Mouse (Mus musculus) CH12F3 (cell line): ENCODE data around the gene Esyt1.
"Not testable (repeated sequence)": the region's sequence is repeated elsewhere in the genome, so short reads cannot be mapped to it uniquely, and the experiment has no call there.

Source experiments
- in situ Hi-C: fragments of 300-500 bp; cut with MboI; formaldehyde crosslinking; loops from 2 replicates; pipeline ENCODE4 v1.14.3; 2020; ENCODE audit warnings: low sequenced_read_pairs

Gene Esyt1

GRCm38 (mm10) chr10:128525671-128526308 is at the start of gene Esyt1:
TSS of gene Esyt1 (minus strand) at chr10:128525871.
- in situ Hi-C loops = no loop called here

- in situ Hi-C loops = no loop called here
Observed at GRCm38 (mm10) chr10:128575063-128575462, 49.4 kb upstream of the Esyt1 start.

GRCm38 (mm10) chr10:128565788-128566531 is 40.3 kb upstream of the Esyt1 start, which contains the start of gene Pa2g4:
TSS of gene Pa2g4 (minus strand) at chr10:128565987.
- in situ Hi-C loops = no loop called here

GRCm38 (mm10) chr10:128565206-128565787 is 39.6 kb upstream of the Esyt1 start:
- in situ Hi-C loops = no loop called here

GRCm38 (mm10) chr10:128563544-128563943 is 37.9 kb upstream of the Esyt1 start:
- in situ Hi-C loops = no loop called here

- in situ Hi-C loops = no loop called here
Observed at GRCm38 (mm10) chr10:128556963-128557362, 31.3 kb upstream of the Esyt1 start.

- in situ Hi-C loops = no loop called here
Observed at GRCm38 (mm10) chr10:128556286-128556685, 30.6 kb upstream of the Esyt1 start.

- in situ Hi-C loops = not testable (repeated sequence)
Observed at GRCm38 (mm10) chr10:128555567-128555966, 29.9 kb upstream of the Esyt1 start.

- in situ Hi-C loops = not testable (repeated sequence)
Observed at GRCm38 (mm10) chr10:128550144-128550823, 24.6 kb upstream of the Esyt1 start.

GRCm38 (mm10) chr10:128549682-128550057 is 24.0 kb upstream of the Esyt1 start:
- in situ Hi-C loops = not testable (repeated sequence)

GRCm38 (mm10) chr10:128548947-128549681 is 23.4 kb upstream of the Esyt1 start, which contains the start of gene Rpl41:
TSS of gene Rpl41 (minus strand) at chr10:128549305.
- in situ Hi-C loops = no loop called here

GRCm38 (mm10) chr10:128548051-128548791 is 22.6 kb upstream of the Esyt1 start:
- in situ Hi-C loops = not testable (repeated sequence)

- in situ Hi-C loops = no loop called here
Observed at GRCm38 (mm10) chr10:128547361-128548032, 21.8 kb upstream of the Esyt1 start, which contains the start of gene Zc3h10. TSS of gene Zc3h10 (minus strand) at chr10:128547774.

- in situ Hi-C loops = no loop called here
Observed at GRCm38 (mm10) chr10:128546787-128547186, 21.1 kb upstream of the Esyt1 start.

- in situ Hi-C loops = no loop called here
Observed at GRCm38 (mm10) chr10:128546361-128546760, 20.7 kb upstream of the Esyt1 start.

- in situ Hi-C loops = no loop called here
Observed at GRCm38 (mm10) chr10:128545570-128545898, 19.9 kb upstream of the Esyt1 start.

- in situ Hi-C loops = no loop called here
Observed at GRCm38 (mm10) chr10:128544674-128545569, 19.3 kb upstream of the Esyt1 start.

- in situ Hi-C loops = no loop called here
Observed at GRCm38 (mm10) chr10:128544151-128544657, 18.5 kb upstream of the Esyt1 start.
